Mouse (Mus musculus) testis, adult 2 months (tissue): ENCODE measurements around the gene Gm1604a.
"Not testable (repeated sequence)": the region's sequence is repeated elsewhere in the genome, so short reads cannot be mapped to it uniquely, and the experiment has no call there.

ENCODE experiments used
- CTCF ChIP-seq: fragments of 200-500 bp; IDR thresholded peaks from 2 replicates; pipeline ENCODE4 v1.5.1; 2012; ENCODE audit warnings: low read depth, mild to moderate bottlenecking, inconsistent platforms, low read length, moderate library complexity; ENCODE audit not compliant: control insufficient read depth, insufficient read depth, insufficient replicate concordance
- POLR2A ChIP-seq: fragments of 200-500 bp; IDR thresholded peaks from 2 replicates; pipeline ENCODE4 v1.6.1; 2012; ENCODE audit warnings: low read depth, mild to moderate bottlenecking, inconsistent platforms, low read length, moderate library complexity; ENCODE audit not compliant: control insufficient read depth

DNA sequence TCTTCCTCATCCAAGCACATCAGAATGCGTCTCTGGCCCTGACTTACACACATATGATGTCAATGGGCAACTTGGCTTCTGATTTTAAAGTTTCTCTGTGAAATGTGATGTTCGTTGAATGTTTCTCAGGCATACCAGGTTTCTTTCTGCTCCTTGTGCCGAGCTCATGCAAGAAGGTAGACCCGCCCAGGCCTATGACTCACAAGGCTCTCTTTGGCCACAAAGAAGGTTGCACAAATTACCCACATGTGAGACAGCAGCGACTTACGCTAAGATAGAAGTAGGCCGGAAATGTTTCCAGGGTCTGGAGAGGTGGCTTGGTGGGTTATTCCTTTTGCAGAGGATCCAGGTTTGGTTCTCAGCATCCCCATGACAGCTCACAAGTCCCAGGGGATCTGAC is 108.6 kb downstream of the Gm1604a start:
- TF ChIP-seq CTCF, POLR2A: not testable (repeated sequence)
